Mouse (Mus musculus) megakaryocyte, adult 5-6 weeks (primary cell): ENCODE results near the gene Ptpn14. TPM values are rescaled to one million over a fixed set of nuclear protein-coding genes. Genes with fewer than 3 reads are reported as not detected.
A peak's percentile ranks its signal among the peaks of the same experiment; 100 is the strongest.

ENCODE experiments used
- ATAC-seq: 2 replicates; pipeline ENCODE4 v1.8.0; 2016; ENCODE audit warnings: mild to moderate bottlenecking, inconsistent platforms; ENCODE audit not compliant: poor library complexity, severe bottlenecking
- total RNA-seq, 2 experiments: library from RNA; stranded (forward) in 1 of 2; stranded (reverse) in 1 of 2; fragments of 153-499, 151-499 nt in 1 of 2; fragments of 221-1000, 200-1000 nt in 1 of 2; gene quantifications; 2 replicates each; pipeline versions ENCODE4 v1.2.3 to v1.2.4; 2015 to 2017

Gene Ptpn14
- total RNA-seq, 2 experiments from 2014 or later: 0.09 to 0.26 TPM

DNA sequence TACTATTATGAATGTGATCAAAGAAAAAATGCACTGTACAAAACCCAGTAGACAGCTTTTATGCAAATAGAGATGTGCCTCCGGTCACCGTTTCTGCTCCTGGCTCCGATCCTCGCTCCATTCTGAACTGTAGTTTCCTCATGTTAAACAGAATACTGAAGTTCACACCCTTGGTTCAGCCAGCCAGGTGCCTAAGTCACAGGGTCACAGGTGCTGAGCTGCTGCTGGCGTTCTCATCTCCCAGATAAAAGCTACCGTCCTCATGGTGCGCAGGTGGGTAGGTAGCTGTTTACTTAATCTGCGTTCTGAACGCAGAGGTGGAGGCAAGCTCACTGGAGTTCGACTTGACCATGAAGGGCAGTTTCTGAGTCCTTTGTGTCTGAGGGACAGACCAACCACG is 75.7 kb downstream of the Ptpn14 start:
- ATAC-seq: no peak

DNA sequence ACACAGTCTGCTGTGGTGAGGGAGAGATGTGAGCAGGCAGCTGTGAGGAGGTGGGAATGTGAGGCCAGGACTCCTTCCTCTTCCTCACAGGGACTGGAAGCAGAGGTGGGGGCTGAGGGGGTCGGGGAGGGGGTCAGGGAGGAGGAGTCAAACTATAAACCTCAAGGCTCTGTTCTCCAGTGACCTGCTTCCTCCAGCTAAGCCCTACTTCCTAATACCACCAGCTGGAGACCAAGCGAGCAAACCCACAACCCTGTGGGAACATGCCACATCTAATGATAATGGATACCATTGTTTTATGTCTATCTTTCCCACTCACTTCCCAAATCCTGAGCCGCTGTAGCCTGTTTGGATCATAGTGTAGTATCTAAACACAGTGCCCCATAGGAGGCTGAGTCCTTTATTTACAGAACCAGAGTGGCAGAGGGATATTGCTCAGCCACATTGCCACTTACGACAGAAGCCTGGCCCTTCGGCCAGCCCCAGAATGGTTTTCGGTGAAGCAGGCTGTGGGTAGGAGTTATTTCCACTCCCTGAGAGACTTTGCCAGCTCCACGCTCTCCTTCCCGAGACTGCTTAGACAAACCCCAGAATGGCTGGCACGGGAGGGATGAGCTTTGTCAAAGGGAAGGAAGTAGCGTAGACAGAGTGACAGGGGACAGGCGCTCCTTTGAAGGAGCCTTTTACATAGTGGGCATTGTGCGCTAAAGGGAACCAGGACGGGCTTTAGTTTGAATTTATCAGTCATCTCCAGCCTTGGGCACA is 78.6 kb downstream of the Ptpn14 start:
- ATAC-seq: peak; percentile 46

DNA sequence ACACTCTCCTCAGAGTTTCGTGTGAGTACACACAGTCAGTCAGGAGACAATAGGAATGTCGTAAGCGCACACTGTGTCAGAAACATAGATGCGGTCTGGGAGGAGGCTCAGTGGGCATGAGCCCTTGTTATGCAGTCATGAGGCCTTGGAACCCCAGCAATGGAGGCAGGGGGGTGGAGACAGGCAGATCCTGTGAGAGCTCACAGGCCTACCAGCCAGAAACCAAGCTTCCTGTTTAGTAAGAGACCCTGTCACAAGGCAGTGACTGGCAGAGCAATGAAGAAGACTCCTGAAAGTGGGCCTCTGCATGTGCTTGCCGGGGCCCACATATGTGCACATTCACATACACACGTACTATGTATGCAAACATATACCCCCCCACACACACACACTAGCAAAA is 79.9 kb downstream of the Ptpn14 start:
- ATAC-seq: peak; percentile 16; the same call in 1 of the 2 replicates

GRCm38 (mm10) chr1:189808453-189808852 is 80.4 kb downstream of the Ptpn14 start:
- ATAC-seq: no peak

DNA sequence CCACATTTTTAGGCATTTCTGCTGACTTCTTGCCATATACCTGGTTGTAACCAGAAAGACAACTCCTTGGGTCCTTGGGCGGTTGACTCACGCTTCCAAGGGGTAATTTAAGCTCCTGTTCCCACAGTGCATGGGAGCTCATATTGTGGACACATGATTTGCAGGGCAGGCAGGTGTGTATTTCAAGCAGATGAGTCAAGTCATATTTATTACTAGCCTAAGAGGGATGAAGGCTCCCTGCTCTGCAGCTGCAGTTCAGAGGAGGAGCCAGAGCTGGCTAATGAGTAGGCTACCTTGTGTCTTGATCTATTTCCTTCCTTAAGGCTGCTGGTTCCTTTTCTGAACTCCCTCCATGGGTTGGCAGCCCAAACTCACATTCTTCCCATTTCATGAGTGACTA is 83.7 kb downstream of the Ptpn14 start:
- no peak for ATAC-seq

DNA sequence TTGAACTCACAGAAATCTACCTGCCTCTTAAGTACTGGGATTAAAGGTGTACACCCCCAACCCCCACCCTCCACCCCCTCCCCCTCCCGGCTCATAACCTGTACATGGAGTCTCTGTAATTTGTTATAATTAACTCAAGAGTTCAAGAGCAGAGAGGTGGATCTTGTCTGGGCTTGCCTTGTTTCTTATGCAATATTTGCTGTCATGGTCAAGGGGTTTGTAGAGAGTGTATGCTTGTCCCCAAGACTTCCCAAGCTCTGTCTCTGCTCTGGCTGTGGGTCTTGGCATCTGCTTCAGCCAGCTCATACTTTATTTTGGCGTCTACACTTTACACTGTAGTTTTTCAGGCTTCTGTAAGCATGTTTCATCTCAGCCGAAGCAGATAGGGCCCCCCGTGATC is 86.3 kb downstream of the Ptpn14 start:
- ATAC-seq: no peak

GRCm38 (mm10) chr1:189817089-189817488 is 89.0 kb downstream of the Ptpn14 start:
- ATAC-seq: no peak

GRCm38 (mm10) chr1:189817810-189818209 is 89.7 kb downstream of the Ptpn14 start:
- ATAC-seq: no peak

DNA sequence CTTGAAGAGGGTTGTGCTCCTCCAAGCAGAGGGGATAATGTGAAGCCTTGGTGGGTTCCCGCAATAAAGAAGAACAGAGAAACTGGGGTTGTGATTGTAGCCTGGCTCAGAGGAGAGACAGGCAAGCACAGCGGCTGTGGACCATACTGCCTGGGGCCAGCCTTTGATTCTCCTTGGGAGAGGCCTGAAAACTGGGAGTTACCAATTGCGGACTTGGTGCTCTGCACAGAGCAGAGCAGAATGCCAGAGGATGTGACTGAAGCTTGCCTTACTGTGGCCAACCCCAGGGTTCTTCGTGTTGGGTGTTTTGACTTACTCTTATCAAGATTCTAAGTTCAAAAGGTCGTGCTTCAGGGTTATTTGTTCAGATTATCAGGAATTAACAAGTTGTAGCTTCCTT is 92.0 kb downstream of the Ptpn14 start:
- no peak for ATAC-seq

GRCm38 (mm10) chr1:189824436-189824835 is 96.4 kb downstream of the Ptpn14 start:
- no peak for ATAC-seq

DNA sequence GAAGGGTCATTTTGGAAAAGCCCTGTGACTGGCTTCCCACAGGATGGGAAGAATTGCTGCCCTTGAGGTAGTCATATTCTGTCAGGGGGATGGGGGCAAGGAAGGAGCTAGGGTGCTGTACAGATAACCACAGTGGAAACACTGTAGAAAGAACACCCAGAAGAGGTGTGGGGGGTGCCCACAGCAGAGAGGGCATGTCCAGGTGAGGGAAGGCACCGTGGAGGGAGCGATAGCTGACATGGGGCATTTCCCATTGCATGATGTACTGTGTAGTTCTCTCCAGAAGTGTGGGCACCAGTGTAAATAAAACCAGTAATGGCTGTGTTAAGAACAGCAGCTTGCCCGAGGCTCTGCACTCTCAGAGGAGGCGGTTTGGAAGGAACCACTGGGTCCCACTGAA is 102.3 kb downstream of the Ptpn14 start:
- ATAC-seq: no peak

DNA sequence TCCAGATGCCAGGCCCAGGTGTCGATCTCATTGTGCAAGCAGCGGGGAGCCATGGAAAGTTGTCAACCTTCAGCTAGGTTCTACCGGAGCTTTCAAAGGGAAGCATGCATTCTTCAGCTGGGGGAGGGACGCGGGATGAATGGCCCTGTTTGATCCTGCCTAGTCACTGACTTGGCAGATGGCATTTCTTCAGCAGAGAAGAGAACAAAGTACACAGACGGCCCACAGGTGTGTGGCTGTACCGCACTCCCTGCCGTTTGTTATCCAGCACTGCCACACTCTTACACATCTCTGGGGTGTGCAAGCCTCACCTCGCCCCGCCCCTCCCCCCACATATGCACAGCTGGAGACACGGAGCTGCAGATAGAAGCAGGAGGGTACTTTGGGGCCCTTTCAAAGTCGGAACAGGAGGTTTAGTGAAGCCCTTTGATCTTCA is 102.7 kb downstream of the Ptpn14 start:
- ATAC-seq: no peak

GRCm38 (mm10) chr1:189833351-189833750 is 105.3 kb downstream of the Ptpn14 start:
- no peak for ATAC-seq

- no peak for ATAC-seq
Observed at GRCm38 (mm10) chr1:189834166-189834565, 106.1 kb downstream of the Ptpn14 start.

DNA sequence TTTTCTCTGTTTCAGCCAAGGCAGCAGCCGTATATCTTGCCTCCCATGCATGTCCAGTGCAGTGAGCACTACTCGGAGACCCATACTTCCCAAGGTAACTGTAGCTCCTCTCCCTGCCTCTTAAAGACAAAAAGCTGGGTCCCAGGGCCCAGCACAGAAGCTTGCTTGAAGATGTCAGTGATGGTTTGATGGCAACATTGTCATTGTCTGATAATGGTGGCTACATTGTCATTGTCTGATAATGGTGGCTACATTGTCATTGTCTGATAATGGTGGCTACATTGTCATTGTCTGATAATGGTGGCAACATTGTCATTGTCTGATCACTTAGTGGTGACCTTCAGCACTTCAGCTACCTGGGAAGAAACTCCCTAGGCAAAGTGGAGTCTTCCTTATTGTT is 118.3 kb downstream of the Ptpn14 start:
- ATAC-seq: no peak

DNA sequence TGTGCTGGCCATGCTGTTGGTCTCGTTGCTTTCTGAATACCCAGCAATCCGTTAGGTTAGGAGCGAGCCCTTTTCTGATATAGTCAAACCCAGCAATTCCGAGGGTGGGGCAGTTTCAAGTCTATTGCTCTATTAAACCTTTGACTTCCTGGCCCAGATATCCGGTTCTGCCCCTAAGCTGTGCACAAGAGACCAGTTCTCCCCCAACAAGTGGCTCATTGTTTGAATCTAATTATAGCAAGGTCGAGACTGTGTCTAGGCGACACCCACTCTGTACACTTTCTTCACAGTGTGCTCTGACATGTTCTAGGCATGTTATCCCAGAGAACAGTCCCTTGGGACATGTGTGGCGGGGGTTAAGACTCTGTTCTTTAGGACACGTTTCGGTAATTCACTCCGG is 121.5 kb downstream of the Ptpn14 start:
- no peak for ATAC-seq

- ATAC-seq: no peak
Observed at GRCm38 (mm10) chr1:189852051-189852450, 124.0 kb downstream of the Ptpn14 start.

DNA sequence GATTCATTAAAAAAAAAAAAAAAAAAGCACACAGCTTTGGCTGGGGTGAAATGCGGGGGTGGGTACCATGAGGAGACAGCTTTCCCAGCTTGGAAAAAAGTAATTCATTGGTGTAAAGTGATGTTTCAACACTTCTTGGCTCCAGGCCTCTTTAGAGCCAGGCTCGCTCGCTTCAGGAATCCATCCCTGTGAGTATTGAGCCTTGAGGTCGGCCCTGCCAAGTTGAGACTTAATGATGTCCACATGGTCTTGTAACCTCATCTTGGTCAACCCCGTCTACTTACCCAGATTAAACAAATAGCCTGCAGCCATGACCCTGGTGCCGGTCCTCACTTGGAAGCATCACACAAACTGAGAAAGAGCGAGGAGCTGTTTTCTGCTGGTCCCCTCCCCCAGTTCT is 124.4 kb downstream of the Ptpn14 start:
- no peak for ATAC-seq

DNA sequence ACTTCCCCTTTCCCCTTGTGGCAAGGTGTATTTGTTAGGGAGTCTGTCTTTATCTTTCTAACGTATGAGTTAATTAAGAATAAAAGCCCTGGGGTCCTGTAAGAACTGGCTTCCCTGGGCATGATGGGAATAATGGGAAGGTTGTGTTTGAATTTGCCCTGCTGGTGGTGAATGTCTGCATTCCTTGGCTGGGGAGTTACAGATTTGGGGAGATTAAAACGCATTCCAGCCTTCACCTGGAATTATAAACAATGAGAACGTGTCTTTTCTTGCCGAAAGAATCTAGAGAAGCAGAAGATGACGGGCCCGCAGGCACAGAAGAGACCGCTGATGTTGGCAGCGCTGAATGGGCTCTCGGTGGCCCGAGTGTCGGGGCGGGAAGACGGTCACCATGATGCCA is 126.6 kb downstream of the Ptpn14 start:
- ATAC-seq: no peak

GRCm38 (mm10) chr1:189855739-189856138 is 127.7 kb downstream of the Ptpn14 start:
- no peak for ATAC-seq

GRCm38 (mm10) chr1:189858377-189858776 is 130.3 kb downstream of the Ptpn14 start:
- ATAC-seq: no peak

- ATAC-seq: no peak
Observed at GRCm38 (mm10) chr1:189860112-189860941, 132.3 kb downstream of the Ptpn14 start.
